8 mouse cellular contexts compared by ENCODE assay signal in genomic region chr7:19503481-19504068, GRCm38 (mm10). TPM values are rescaled to one million over a fixed set of nuclear protein-coding genes. Genes with fewer than 3 reads are reported as not detected.
DNase-seq lines count a peak whose midpoint lies in the region; ATAC-seq and TF ChIP-seq lines count a peak whose summit lies in the region.

No protein-coding gene starts in this region.

- H3K9ac ChIP-seq in midbrain, postnatal 0 days (replicated peaks; ENCODE audit: low read length, poor library complexity, severe bottlenecking): no peak overlapping the region
- H3K9ac ChIP-seq in midbrain, embryonic 11.5 days (ENCODE audit: low read length): no peak overlapping the region

- no peaks in the 10 kb centered on the region for H3K27me3 ChIP-seq in midbrain, postnatal 0 days (ENCODE audit: insufficient read depth, low read length)
- H3K27me3 ChIP-seq in midbrain, embryonic 11.5 days (ENCODE audit: control insufficient read depth, insufficient read depth, low read length): no peaks in the 10 kb centered on the region; the same call in 1 of the 2 replicates

- H3K36me3 ChIP-seq in midbrain, postnatal 0 days (ENCODE audit: insufficient read depth, low read length): no peaks in the 10 kb centered on the region
- H3K36me3 ChIP-seq in midbrain, embryonic 11.5 days (ENCODE audit: control insufficient read depth, insufficient read depth, low read length): no peaks in the 10 kb centered on the region

- no peaks in the 10 kb centered on the region for H3K9me3 ChIP-seq in midbrain, postnatal 0 days (ENCODE audit: low read length)
- H3K9me3 ChIP-seq in midbrain, embryonic 11.5 days (ENCODE audit: control insufficient read depth, low read length): no peaks in the 10 kb centered on the region

- H3K4me1 ChIP-seq in midbrain, postnatal 0 days (ENCODE audit: insufficient read depth, low read length): no peaks in the 10 kb centered on the region
- peaks cover 14% of the 10 kb centered on the region for H3K4me1 ChIP-seq in midbrain, embryonic 11.5 days (ENCODE audit: control insufficient read depth, insufficient read depth, low read length)

- TF ChIP-seq CTCF in midbrain, postnatal 0 days (IDR thresholded peaks at IDR 0.05): peak; percentile 82

- peak; percentile 29; the same call in 1 of the 2 replicates for ATAC-seq in cerebellum, adult (ENCODE audit: insufficient number of reproducible peaks, low FRiP score, low TSS enrichment)
- no peak for ATAC-seq in midbrain, postnatal 0 days (ENCODE audit: low FRiP score)
- ATAC-seq in midbrain, embryonic 11.5 days (ENCODE audit: low FRiP score): no peak

- no peak for DNase-seq in cerebellum, adult 9-11 months
- peak; percentile 54 for DNase-seq in midbrain, postnatal 0 days (ENCODE audit: low spot score)
- no peak for DNase-seq in midbrain, embryonic 11.5 days (ENCODE audit: low spot score, missing footprints)
- DNase-seq in c-Kit-positive CD71-positive TER-119-negative erythroid progenitor cells, embryonic 14.5 days (ENCODE audit: low read depth): peak; percentile 55
- peak; percentile 55 to 56 for DNase-seq in heart, postnatal 36 days
- peak; percentile 73 for DNase-seq in mesoderm, embryonic 11.5 days (ENCODE audit: low read depth, low spot score)
- no peak for DNase-seq in right cerebral cortex, postnatal 25 days

- 44% methylated on average over 5 of the region's 5 CpGs for WGBS in midbrain, postnatal 0 days
- WGBS in midbrain, embryonic 11.5 days: 40% methylated on average over 5 of the region's 5 CpGs

- H3K27ac ChIP-seq in midbrain, postnatal 0 days (ENCODE audit: low read depth, low read length): no peak overlapping the region
- no peak overlapping the region for H3K27ac ChIP-seq in midbrain, embryonic 11.5 days (ENCODE audit: low read depth, low read length)

- H3K4me3 ChIP-seq in midbrain, postnatal 0 days (ENCODE audit: low read depth, low read length): no peak overlapping the region
- H3K4me3 ChIP-seq in midbrain, embryonic 11.5 days (ENCODE audit: low read depth, low read length): no peak overlapping the region

- intact Hi-C loops in heart, postnatal 36 days (cut with DNase I): loop anchor here (2.0 to 5.0 kb wide), 3 partner anchors 39 to 115 kb away; no protein-coding TSS in a partner anchor

- no peak overlapping the region for H3K4me2 ChIP-seq in midbrain, postnatal 0 days (ENCODE audit: low read depth, low read length, poor library complexity, severe bottlenecking)
- no peak overlapping the region for H3K4me2 ChIP-seq in midbrain, embryonic 11.5 days

RNA-seq across cellular contexts. Expression of gene Bloc1s3, which starts 4.6 kb away (rescaled TPM):
- 17.8 and 21.4 TPM in 2 replicates for total RNA-seq in midbrain, postnatal 0 days (2014; rRNA removed)
- 3.9 and 4.2 TPM in 2 replicates for polyA plus RNA-seq in midbrain, postnatal 0 days (2015; fragmentation: Nextera tagmentation; extraction: Ambion mirVana)
- polyA plus RNA-seq in midbrain, embryonic 11.5 days (2014; fragmentation: Nextera tagmentation; extraction: Ambion mirVana): 2.6 TPM in 2 replicates
- 1 to 10 TPM; 2.3 to 2.5 TPM for total RNA-seq in heart, postnatal 36 days (2021)

RNA-seq across cellular contexts. Expression of gene Trappc6a, which starts 4.6 kb away (rescaled TPM):
- 14.9 and 23.9 TPM in 2 replicates for total RNA-seq in midbrain, postnatal 0 days (2014; rRNA removed)
- polyA plus RNA-seq in midbrain, postnatal 0 days (2015; fragmentation: Nextera tagmentation; extraction: Ambion mirVana): 32.2 and 32.6 TPM in 2 replicates
- 41.5 and 51.6 TPM in 2 replicates for polyA plus RNA-seq in midbrain, embryonic 11.5 days (2014; fragmentation: Nextera tagmentation; extraction: Ambion mirVana)
- 10 to 100 TPM; 32.9 to 37.4 TPM for total RNA-seq in heart, postnatal 36 days (2021)

RNA-seq across cellular contexts. Expression of gene Nkpd1, which starts 14.1 kb away (rescaled TPM):
- 2.3 TPM in 2 replicates for total RNA-seq in midbrain, postnatal 0 days (2014; rRNA removed)
- polyA plus RNA-seq in midbrain, postnatal 0 days (2015; fragmentation: Nextera tagmentation; extraction: Ambion mirVana): 1.6 and 1.8 TPM in 2 replicates
- polyA plus RNA-seq in midbrain, embryonic 11.5 days (2014; fragmentation: Nextera tagmentation; extraction: Ambion mirVana): not detected in 2 replicates
- not detected for total RNA-seq in heart, postnatal 36 days (2021)

RNA-seq across cellular contexts. Expression of gene Exoc3l2, which starts 40.4 kb away (rescaled TPM):
- 0.28 and 0.49 TPM in 2 replicates for total RNA-seq in midbrain, postnatal 0 days (2014; rRNA removed)
- 1.5 and 1.6 TPM in 2 replicates for polyA plus RNA-seq in midbrain, postnatal 0 days (2015; fragmentation: Nextera tagmentation; extraction: Ambion mirVana)
- 0.77 and 1.1 TPM in 2 replicates for polyA plus RNA-seq in midbrain, embryonic 11.5 days (2014; fragmentation: Nextera tagmentation; extraction: Ambion mirVana)
- total RNA-seq in heart, postnatal 36 days (2021): under 1 TPM; 0.78 to 0.84 TPM

RNA-seq across cellular contexts. Expression of gene Mark4, which starts 45.0 kb away (rescaled TPM):
- 58.1 and 68.9 TPM in 2 replicates for total RNA-seq in midbrain, postnatal 0 days (2014; rRNA removed)
- polyA plus RNA-seq in midbrain, postnatal 0 days (2015; fragmentation: Nextera tagmentation; extraction: Ambion mirVana): 16.2 and 17.0 TPM in 2 replicates
- 8.9 and 10.7 TPM in 2 replicates for polyA plus RNA-seq in midbrain, embryonic 11.5 days (2014; fragmentation: Nextera tagmentation; extraction: Ambion mirVana)
- total RNA-seq in heart, postnatal 36 days (2021): 10 to 100 TPM; 25.7 to 27.2 TPM

Comparison
In these comparisons a context has a peak if more than half of its experiments do, and no peak if none do; other contexts are left out.
1. DNase-seq: peak in midbrain, postnatal 0 days (single experiment), c-Kit-positive CD71-positive TER-119-negative erythroid progenitor cells, embryonic 14.5 days (single experiment), heart, postnatal 36 days (2 of 2) and mesoderm, embryonic 11.5 days (single experiment); none in cerebellum, adult 9-11 months (single experiment), midbrain, embryonic 11.5 days (single experiment) and right cerebral cortex, postnatal 25 days (single experiment).